Mouse (Mus musculus): Measurements from ENCODE around the gene Dcaf10. TPM values are rescaled to one million over a fixed set of nuclear protein-coding genes. Genes with fewer than 3 reads are reported as not detected.

The Dcaf10 gene
- polyA plus RNA-seq, 1 experiment from 2014 or later: 9.1 TPM

GRCm38 (mm10) chr4:45419051-45419450, 77.2 kb downstream of the Dcaf10 start:
- 0 out of 2 replicates have a peak, but pooled peaks cover 5% of the 10 kb centered on the region for H3K4me1 ChIP-seq (replicated peaks; ENCODE audit: control insufficient read depth, insufficient read depth)
- H3K27ac ChIP-seq (replicated peaks): 0 out of 2 replicates have a peak overlapping the region, but pooled peaks have one; percentile 18
- H3K27me3 ChIP-seq (ENCODE audit: control insufficient read depth, insufficient read depth, low read length): no peaks in the 10 kb centered on the region
- TF ChIP-seq EP300 (optimal IDR thresholded peaks at IDR 0.05) (no peak), CTCF (IDR thresholded peaks at IDR 0.05; ENCODE audit: low read depth) (no peak)
- no peak overlapping the region for H3K4me3 ChIP-seq (ENCODE audit: low read depth, low read length)
- no peak overlapping the region for H3K4me2 ChIP-seq (replicated peaks; ENCODE audit: low read depth)
- DNase-seq (ENCODE audit: low spot score): no peak
- 87% methylated on average over 4 of the region's 4 CpGs for WGBS
- H3K9ac ChIP-seq (ENCODE audit: low read length): no peak overlapping the region
- no peaks in the 10 kb centered on the region for H3K36me3 ChIP-seq (ENCODE audit: control insufficient read depth, insufficient read depth, low read length)
- ATAC-seq (ENCODE audit: low FRiP score, low TSS enrichment): no peak
- no peaks in the 10 kb centered on the region for H3K9me3 ChIP-seq (ENCODE audit: control insufficient read depth, low read length)

- 0 out of 2 replicates have a peak, but pooled peaks cover 5% of the 10 kb centered on the region for H3K4me1 ChIP-seq (replicated peaks; ENCODE audit: control insufficient read depth, insufficient read depth)
- 72% methylated on average over 3 of the region's 3 CpGs for WGBS
These were observed 78.8 kb downstream of the Dcaf10 start for GRCm38 (mm10) chr4:45420733-45421132.

GRCm38 (mm10) chr4:45421519-45422260, 79.8 kb downstream of the Dcaf10 start:
- H3K36me3 ChIP-seq (ENCODE audit: control insufficient read depth, insufficient read depth, low read length): no peaks in the 10 kb centered on the region; the same call in 1 of the 2 replicates
- H3K4me3 ChIP-seq (ENCODE audit: low read depth, low read length): no peak overlapping the region
- 0 out of 2 replicates have a peak, but pooled peaks cover 5% of the 10 kb centered on the region for H3K4me1 ChIP-seq (replicated peaks; ENCODE audit: control insufficient read depth, insufficient read depth)
- ATAC-seq (ENCODE audit: low FRiP score, low TSS enrichment) (no peak), DNase-seq (ENCODE audit: low spot score) (no peak)
- no peak overlapping the region for H3K9ac ChIP-seq (ENCODE audit: low read length)
- H3K27ac ChIP-seq (replicated peaks): peak overlapping the region; percentile 61
- TF ChIP-seq EP300 (optimal IDR thresholded peaks at IDR 0.05) (no peak), CTCF (IDR thresholded peaks at IDR 0.05; ENCODE audit: low read depth) (no peak)
- 76% methylated on average over 11 of the region's 11 CpGs for WGBS
- no peaks in the 10 kb centered on the region for H3K27me3 ChIP-seq (ENCODE audit: control insufficient read depth, insufficient read depth, low read length)
- H3K4me2 ChIP-seq (replicated peaks; ENCODE audit: low read depth): no peak overlapping the region
- no peaks in the 10 kb centered on the region for H3K9me3 ChIP-seq (ENCODE audit: control insufficient read depth, low read length)

More at GRCm38 (mm10) chr4:45420733-45421132, 78.8 kb downstream of the Dcaf10 start:
- ATAC-seq (ENCODE audit: low FRiP score, low TSS enrichment) (no peak), DNase-seq (ENCODE audit: low spot score) (no peak)
- H3K27me3 ChIP-seq (ENCODE audit: control insufficient read depth, insufficient read depth, low read length): no peaks in the 10 kb centered on the region
- H3K9ac ChIP-seq (ENCODE audit: low read length): no peak overlapping the region
- H3K4me2 ChIP-seq (replicated peaks; ENCODE audit: low read depth): no peak overlapping the region
- H3K9me3 ChIP-seq (ENCODE audit: control insufficient read depth, low read length): no peaks in the 10 kb centered on the region
- no peak overlapping the region for H3K4me3 ChIP-seq (ENCODE audit: low read depth, low read length)
- no peak overlapping the region for H3K27ac ChIP-seq (replicated peaks)
- no peak for TF ChIP-seq CTCF (IDR thresholded peaks at IDR 0.05; ENCODE audit: low read depth)
- H3K36me3 ChIP-seq (ENCODE audit: control insufficient read depth, insufficient read depth, low read length): no peaks in the 10 kb centered on the region; the same call in 1 of the 2 replicates

GRCm38 (mm10) chr4:45422640-45423039, 80.7 kb downstream of the Dcaf10 start:
- H3K27ac ChIP-seq (replicated peaks): no peak overlapping the region
- ATAC-seq (ENCODE audit: low FRiP score, low TSS enrichment): no peak
- H3K4me2 ChIP-seq (replicated peaks; ENCODE audit: low read depth): no peak overlapping the region
- WGBS: 75% methylated on average over 10 of the region's 10 CpGs
- TF ChIP-seq CTCF (IDR thresholded peaks at IDR 0.05; ENCODE audit: low read depth) (no peak), EP300 (optimal IDR thresholded peaks at IDR 0.05) (no peak)
- H3K4me1 ChIP-seq (replicated peaks; ENCODE audit: control insufficient read depth, insufficient read depth): 0 out of 2 replicates have a peak, but pooled peaks cover 5% of the 10 kb centered on the region
- no peak overlapping the region for H3K9ac ChIP-seq (ENCODE audit: low read length)
- H3K36me3 ChIP-seq (ENCODE audit: control insufficient read depth, insufficient read depth, low read length): no peaks in the 10 kb centered on the region; the same call in 1 of the 2 replicates
- H3K27me3 ChIP-seq (ENCODE audit: control insufficient read depth, insufficient read depth, low read length): no peaks in the 10 kb centered on the region
- H3K9me3 ChIP-seq (ENCODE audit: control insufficient read depth, low read length): no peaks in the 10 kb centered on the region
- H3K4me3 ChIP-seq (ENCODE audit: low read depth, low read length): no peak overlapping the region
- DNase-seq (ENCODE audit: low spot score): peak; percentile 39

- peak; percentile 73 for DNase-seq (ENCODE audit: low spot score)
- H3K27ac ChIP-seq (replicated peaks): no peak overlapping the region
- H3K4me1 ChIP-seq (replicated peaks; ENCODE audit: control insufficient read depth, insufficient read depth): 0 out of 2 replicates have a peak, but pooled peaks cover 5% of the 10 kb centered on the region
- 31% methylated on average over 8 of the region's 8 CpGs for whole genome bisulfite sequencing
- no peak overlapping the region for H3K4me2 ChIP-seq (replicated peaks; ENCODE audit: low read depth)
- ATAC-seq (ENCODE audit: low FRiP score, low TSS enrichment): peak; percentile 42; the same call in 1 of the 2 replicates
- no peaks in the 10 kb centered on the region for H3K27me3 ChIP-seq (ENCODE audit: control insufficient read depth, insufficient read depth, low read length)
- H3K9me3 ChIP-seq (ENCODE audit: control insufficient read depth, low read length): no peaks in the 10 kb centered on the region
- H3K9ac ChIP-seq (ENCODE audit: low read length): no peak overlapping the region
- TF ChIP-seq EP300 (optimal IDR thresholded peaks at IDR 0.05): no peak
- no peak overlapping the region for H3K4me3 ChIP-seq (ENCODE audit: low read depth, low read length)
- H3K36me3 ChIP-seq (ENCODE audit: control insufficient read depth, insufficient read depth, low read length): no peaks in the 10 kb centered on the region; the same call in 1 of the 2 replicates
These were observed 81.5 kb downstream of the Dcaf10 start for GRCm38 (mm10) chr4:45423406-45423805.

Measured in stomach, postnatal 0 days (tissue).